Mouse (Mus musculus): ENCODE measurements around the gene Tmem185b.

Gene Tmem185b

GRCm38 (mm10) chr1:119525689-119526591 lies at the start of gene Tmem185b:
TSS of gene Tmem185b (plus strand) at chr1:119526160.
- DNase-seq (ENCODE audit: low spot score in 2 of 2) = peak; percentile 84 to 90

- no peak for DNase-seq (ENCODE audit: low spot score in 2 of 2)
Observed at GRCm38 (mm10) chr1:119476905-119477353, 49.0 kb upstream of the Tmem185b start.

DNA sequence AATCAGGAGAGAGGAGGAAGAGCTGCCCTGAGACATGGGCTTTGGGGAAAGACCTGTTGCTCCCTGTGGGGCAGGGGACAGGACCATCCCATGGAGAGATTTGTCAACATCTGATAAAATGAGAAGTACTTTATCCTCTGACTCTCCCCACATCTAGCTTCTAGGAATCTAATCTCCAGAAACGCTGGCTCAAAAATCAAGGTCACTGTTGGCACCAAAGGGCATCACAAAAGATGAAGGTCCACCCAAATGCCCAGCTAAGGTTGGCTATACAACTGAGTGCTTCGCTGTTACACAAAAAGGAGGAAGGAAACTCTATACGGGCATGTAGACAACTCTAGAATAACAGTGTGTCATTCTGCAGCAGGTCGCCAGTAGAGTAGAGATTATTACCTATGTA lies 46.3 kb upstream of the Tmem185b start:
- DNase-seq (ENCODE audit: low spot score in 2 of 2) = no peak

DNA sequence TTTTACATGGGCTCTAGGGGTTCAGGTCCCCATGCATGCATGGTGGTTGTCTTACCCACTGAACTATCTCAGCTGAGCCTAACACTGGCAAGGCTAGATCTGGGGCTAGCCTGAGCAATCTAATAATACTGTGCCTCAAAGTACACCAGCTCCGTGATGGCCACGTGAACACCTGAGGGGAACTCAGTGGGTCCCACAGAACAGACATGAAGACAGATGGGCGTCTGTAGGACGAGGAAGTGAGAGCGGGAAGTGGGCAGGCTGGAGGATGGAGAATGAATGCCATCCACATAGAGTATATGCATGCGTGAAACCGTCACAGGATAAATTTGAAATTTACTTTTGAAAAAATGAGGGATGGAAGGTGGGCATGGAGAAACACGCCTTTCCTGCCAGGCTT lies 45.3 kb upstream of the Tmem185b start:
- no peak for DNase-seq (ENCODE audit: low spot score in 2 of 2)

DNA sequence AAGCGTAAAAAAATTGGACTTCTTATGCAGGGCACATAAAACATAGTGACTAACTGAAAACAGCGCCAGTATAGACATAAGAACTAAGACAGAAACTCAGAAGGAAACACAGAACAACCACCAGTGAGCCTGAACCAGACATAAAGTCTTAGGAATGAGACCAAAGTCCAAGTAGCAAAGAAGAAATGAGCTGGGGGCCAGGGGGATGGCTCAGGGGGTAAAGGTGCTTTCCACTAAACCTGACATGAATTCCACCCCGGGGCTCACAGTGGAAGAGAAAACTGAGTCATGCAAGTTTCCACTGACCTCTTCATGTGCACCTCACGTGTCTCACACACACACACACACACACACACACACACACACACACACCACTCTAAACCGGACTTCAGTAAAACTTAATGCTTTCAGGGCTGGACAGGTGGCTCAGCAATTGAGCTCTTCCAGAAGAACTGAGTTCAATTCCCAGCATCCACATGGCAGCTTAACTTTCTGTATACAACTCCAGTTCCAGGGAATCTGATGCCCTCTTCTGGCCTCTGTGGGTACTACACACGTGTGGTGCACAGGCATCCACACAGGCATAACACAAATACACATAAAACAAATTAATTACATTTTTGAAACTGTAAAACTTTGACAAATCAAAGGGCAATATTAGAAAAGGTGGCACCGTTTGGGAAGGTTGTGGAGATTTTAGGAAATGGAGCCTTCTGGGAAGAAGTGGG lies 44.6 kb upstream of the Tmem185b start:
- DNase-seq (ENCODE audit: low spot score in 2 of 2) = no peak

GRCm38 (mm10) chr1:119482891-119483290 lies 43.1 kb upstream of the Tmem185b start:
- no peak for DNase-seq (ENCODE audit: low spot score in 2 of 2)

DNA sequence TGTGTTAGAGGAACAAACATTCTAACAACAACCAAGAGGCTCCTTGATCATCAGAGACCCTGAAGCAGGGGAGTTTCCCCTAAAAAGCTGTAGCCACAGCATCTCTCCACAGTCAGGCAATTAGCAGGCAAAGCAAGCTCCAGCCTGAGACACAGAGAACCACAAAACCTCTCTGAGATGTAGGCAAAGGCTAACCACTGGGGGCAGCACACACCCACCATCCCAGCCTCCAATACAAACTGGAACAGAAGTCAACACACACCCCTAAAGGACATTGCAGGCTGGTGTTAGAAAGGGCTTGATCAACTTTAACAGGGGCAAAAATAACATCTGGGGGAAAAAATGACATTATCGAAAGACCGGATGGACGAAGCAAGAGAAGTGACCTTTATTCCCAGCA lies 41.5 kb upstream of the Tmem185b start:
- DNase-seq (ENCODE audit: low spot score in 2 of 2) = no peak

DNA sequence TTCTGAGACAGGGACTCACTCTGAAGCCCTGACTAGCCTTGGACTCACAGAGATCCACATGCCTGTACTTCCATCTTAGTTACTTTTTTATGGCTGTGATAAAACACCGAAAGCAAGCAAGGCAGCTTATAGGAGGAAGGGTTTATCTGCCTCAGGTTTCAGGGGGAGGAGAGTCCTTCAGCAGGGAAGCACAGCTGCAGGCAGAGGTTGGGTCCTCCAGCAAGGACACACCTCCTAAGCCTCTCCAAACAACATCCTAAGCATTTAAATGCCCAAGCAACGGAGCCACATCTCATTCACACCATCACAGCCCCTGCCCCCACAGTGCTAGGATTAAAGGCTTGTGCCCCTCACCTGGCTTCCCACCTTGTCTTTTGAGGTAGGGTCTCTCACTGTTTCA lies 40.1 kb upstream of the Tmem185b start:
- no peak for DNase-seq (ENCODE audit: low spot score in 2 of 2)

- DNase-seq (ENCODE audit: low spot score in 2 of 2) = no peak
Observed at GRCm38 (mm10) chr1:119487917-119488590, 37.9 kb upstream of the Tmem185b start.

- no peak for DNase-seq (ENCODE audit: low spot score in 2 of 2)
Observed at GRCm38 (mm10) chr1:119490765-119491164, 35.2 kb upstream of the Tmem185b start.

GRCm38 (mm10) chr1:119492097-119492496 lies 33.9 kb upstream of the Tmem185b start:
- DNase-seq (ENCODE audit: low spot score in 2 of 2) = peak; percentile 56 to 77

- DNase-seq (ENCODE audit: low spot score in 2 of 2) = no peak
Observed at GRCm38 (mm10) chr1:119492505-119492904, 33.5 kb upstream of the Tmem185b start.

DNA sequence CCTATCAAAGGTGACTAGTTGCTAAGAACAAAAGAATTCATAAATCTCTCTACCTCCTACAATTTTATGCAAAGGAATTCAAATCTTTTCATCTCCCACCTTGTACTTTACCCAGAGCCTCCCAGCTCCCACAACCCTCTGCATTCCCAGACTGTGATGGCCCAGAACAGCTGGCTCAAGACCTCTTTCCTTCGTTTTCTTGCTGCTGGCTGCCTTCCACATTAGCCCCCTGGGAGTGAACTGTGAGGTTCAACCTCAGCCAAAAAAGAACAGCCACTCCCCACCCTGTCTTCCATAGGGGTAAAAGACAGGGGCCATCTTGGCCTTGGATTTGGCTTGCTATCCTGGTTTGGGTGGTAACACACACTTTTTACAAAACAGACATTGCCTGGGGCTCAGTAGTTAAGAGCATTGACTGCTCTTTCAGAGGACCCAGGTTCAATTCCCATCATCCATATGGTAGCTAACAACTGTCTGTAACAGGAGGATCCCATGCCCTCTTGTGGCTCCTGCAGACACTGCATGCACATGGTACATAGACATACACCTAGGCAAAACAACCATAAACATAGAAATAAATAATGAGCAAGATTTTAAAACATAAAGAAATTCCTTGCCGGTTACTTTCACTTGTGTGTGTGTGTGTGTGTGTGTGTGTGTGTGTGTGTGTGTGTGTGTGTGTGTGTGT lies 31.8 kb upstream of the Tmem185b start:
- no peak for DNase-seq (ENCODE audit: low spot score in 2 of 2)

- no peak for DNase-seq (ENCODE audit: low spot score in 2 of 2)
Observed at GRCm38 (mm10) chr1:119494712-119495395, 31.1 kb upstream of the Tmem185b start.

DNA sequence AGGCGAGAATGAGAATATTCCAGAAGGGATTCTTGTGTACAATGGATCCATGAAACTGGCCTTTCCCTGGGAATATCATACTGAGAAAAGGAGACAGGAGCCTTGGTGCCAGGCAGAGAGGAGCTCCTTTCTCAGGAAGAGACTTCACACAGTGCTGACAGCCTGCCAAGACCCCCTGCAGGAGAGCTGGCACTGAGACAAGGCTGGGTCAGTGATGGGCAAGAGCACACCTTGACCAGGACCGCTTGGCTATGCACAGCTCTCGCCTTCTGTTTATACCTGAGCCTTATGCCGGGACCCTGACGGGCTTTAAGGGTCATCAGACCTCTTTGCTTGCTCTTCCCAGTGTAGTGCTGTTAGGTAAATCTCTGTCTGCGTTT lies 30.6 kb upstream of the Tmem185b start:
- no peak for DNase-seq (ENCODE audit: low spot score in 2 of 2)

DNA sequence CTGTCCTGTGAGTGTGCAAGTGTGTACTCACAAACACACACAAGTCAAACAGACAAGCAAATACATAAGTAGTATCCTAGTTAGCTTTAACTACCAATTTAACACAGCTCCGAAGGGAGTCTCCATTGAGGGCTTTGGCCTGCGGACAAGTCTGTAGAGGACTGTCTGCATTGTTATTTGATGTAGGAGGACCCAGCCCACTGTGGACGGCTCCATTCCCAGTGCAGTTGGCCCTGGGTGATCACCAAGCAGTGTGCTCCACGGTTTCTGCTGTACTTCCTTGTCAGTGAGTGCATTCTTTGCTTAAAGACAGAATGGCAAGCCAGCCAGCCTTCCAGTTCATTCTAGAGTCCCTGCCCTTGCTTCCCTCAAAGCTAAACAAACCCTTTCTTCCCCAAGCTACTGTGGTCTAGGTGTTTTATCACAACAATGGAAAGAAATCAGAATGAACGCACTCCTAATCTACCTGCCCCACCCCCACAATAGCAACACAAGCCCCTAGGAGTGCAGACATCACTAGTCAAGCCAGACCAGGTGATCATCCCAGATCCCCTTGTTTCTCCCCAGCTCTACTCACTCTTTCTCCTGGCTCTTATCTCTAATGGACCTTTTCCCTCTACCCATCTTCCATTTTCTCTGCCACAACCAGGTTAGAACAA lies 28.5 kb upstream of the Tmem185b start:
- DNase-seq (ENCODE audit: low spot score in 2 of 2) = no peak

DNA sequence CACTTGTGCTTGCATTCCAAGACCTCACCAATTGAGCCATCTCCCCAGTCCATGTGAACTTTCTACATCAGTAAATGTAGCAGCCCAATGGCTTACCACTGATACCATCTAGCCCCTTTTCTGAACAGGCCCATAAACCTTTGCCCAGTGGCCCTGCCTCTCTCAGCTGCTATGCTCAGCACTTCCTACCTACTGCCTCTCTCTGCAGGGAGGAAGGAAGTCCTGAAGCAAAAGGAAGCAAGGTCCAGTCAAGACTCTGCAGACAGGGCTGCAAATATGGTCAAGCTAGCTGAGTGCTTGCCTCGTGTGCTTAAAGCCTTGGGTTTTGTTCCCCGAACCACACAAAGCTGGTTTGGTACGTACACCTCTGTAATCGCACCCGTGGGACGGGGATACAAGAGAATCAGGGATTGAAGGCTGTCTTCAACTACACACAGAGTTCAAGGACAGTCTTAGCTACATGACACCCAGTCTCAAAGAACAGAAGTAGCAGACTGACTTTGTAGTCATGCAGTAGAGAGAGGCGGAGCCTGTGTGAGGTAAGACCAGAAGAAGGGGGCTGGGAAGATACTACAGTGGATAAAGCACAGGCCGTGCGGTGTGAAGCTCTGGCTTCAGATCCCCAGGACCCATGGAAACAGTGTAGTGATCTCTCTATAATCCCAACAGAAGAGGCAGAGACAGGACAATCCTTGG lies 27.3 kb upstream of the Tmem185b start:
- no peak for DNase-seq (ENCODE audit: low spot score in 2 of 2)

DNA sequence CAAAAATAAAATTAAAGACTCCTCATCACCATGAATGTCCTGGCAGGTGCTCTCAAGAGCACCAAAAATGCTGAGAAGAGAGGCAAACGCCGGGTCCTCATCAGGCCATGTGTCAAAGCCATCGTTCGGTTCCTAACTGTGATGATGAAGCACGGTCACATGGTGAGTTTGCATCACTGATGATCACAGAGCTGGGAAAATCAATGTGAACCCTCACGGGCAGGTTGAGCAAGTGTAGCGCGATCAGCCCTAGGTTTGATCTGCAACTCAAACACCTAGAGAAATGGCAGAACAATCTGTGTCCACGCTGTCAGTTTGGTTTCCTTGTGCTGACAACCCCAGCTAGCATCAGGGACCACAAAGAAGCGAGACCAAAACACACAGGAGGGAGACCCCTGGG lies 26.5 kb upstream of the Tmem185b start:
- no peak for DNase-seq (ENCODE audit: low spot score in 2 of 2)

DNA sequence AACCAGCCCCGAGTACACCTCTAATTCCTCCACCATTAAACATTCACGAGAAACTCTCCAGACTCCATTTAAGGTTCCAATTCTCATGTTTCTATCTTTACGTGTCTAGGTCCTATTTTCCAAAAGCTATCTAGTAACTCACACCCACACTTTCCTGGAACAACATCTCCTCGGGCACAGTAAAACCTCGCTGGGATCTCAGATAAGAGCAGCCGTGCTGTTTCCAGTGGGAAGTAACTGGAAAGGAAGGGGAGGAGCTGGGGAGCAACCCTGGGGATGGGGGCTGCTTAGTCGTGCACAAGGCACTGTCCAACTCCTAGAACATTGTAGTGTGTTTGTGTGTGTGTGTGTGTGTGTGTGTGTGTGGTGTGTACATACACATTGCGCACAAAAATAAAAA lies 24.1 kb upstream of the Tmem185b start:
- DNase-seq (ENCODE audit: low spot score in 2 of 2) = no peak

DNA sequence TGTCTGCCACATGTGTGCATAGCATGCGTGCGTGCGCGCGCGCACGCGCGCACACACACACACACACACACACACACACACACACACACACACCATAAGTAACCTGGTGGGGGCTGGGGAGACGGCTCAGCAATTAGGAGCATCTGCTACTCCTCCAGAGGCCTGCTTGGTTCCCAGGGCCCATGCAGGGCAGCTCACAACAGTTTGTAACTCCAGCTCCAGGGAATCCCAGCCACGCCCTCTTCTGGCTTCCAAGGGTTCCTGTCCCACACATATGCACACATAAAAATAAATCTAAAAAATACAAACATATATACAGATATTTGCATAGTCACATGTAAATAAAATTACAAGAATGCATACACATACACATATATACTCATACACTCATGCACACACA lies 23.2 kb upstream of the Tmem185b start:
- no peak for DNase-seq (ENCODE audit: low spot score in 2 of 2)

All from spleen, postnatal 4 days (tissue).